Mouse (Mus musculus) midbrain, embryonic 14.5 days (tissue): ENCODE data around the gene Vmn1r86. TPM values are rescaled to one million over a fixed set of nuclear protein-coding genes. Genes with fewer than 3 reads are reported as not detected.

Experiments
- ATAC-seq: fragments of 200-750 bp; cut with Nextera tagmentation; 2 replicates; pipeline ENCODE4 v1.8.0; 2017; ENCODE audit warnings: moderate number of reproducible peaks, moderate library complexity; ENCODE audit not compliant: low FRiP score, low TSS enrichment
- DNase-seq: peaks from one replicate; pipeline ENCODE4 v3.0.0-alpha.2; 2015
- H3K27ac ChIP-seq: fragments of 300-500 bp; sonication (generic); replicated peaks from 2 replicates; pipeline ENCODE4 v1.5.1; 2014; ENCODE audit warnings: mild to moderate bottlenecking, low read depth, low read length, moderate library complexity
- H3K27me3 ChIP-seq: fragments of 300-500 bp; sonication (generic); 2 replicates; pipeline ENCODE4 v1.6.1; 2014; ENCODE audit warnings: low read length, control low read depth, mixed read lengths; ENCODE audit not compliant: control insufficient read depth, insufficient read depth
- H3K36me3 ChIP-seq: fragments of 300-500 bp; sonication (generic); 2 replicates; pipeline ENCODE4 v1.6.1; 2014; ENCODE audit warnings: low read length, control low read depth; ENCODE audit not compliant: control insufficient read depth, insufficient read depth
- H3K4me1 ChIP-seq: fragments of 300-500 bp; sonication (generic); 2 replicates; pipeline ENCODE4 v1.6.1; 2014; ENCODE audit warnings: mild to moderate bottlenecking, antibody characterized with exemption, low read length, control low read depth; ENCODE audit not compliant: control insufficient read depth, insufficient read depth
- H3K4me2 ChIP-seq: fragments of 300-500 bp; sonication (generic); 2 replicates; pipeline ENCODE4 v1.6.1; 2014; ENCODE audit warnings: mild to moderate bottlenecking, low read length, moderate library complexity
- H3K4me3 ChIP-seq: fragments of 300-500 bp; sonication (generic); replicated peaks from 2 replicates; pipeline ENCODE4 v1.5.1; 2014; ENCODE audit warnings: low read depth, low read length
- H3K9ac ChIP-seq: fragments of 300-500 bp; sonication (generic); replicated peaks from 2 replicates; pipeline ENCODE4 v1.6.1; 2014; ENCODE audit warnings: mild to moderate bottlenecking, low read length, moderate library complexity
- H3K9me3 ChIP-seq: fragments of 300-500 bp; sonication (generic); 2 replicates; pipeline ENCODE4 v1.6.1; 2016; ENCODE audit warnings: low read length, control low read depth, mixed read lengths; ENCODE audit not compliant: control insufficient read depth
- WGBS: fragments of 180-500 bp; shearing (Covaris S2); extraction: QIAGEN DNeasy Blood & Tissue Kit; methylation state at CpG from one replicate; pipeline ENCODE4 v1.1.7; 2014; 5-methylcytosine and 5-hydroxymethylcytosine counted together
- polyA plus RNA-seq: library from polyadenylated mRNA; unstranded; fragments of >200 nt; fragmentation: Nextera tagmentation; extraction: Ambion mirVana; gene quantifications from 2 replicates; pipeline ENCODE4 v1.2.1, GENCODE M21; 2014

The Vmn1r86 gene
- polyA plus RNA-seq, 1 experiment from 2014 or later, result not detected

DNA sequence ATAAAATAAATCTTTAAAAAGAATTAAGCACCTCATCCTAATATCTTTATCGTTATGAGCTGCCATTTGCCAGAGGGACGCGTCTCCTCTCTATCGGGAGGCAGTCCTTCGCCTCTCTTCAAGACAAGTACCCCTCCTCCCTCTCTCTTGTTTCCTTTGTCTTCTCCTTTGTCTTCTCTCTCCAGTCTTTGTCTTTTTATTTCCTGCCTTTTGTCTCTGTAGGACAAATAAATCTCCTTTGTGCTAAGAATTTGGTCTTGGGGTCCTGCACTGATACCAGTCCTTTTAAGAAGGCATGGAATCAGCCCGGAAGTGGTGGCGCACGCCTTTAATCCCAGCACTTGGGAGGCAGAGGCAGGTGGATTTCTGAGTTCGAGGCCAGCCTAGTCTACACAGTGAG is 60.2 kb downstream of the Vmn1r86 start:
- 86% methylated on average over 9 of the region's 9 CpGs for WGBS
- no peaks in the 10 kb centered on the region for H3K4me1 ChIP-seq
- H3K36me3 ChIP-seq, result no peaks in the 10 kb centered on the region
- no peak for DNase-seq
- H3K4me3 ChIP-seq, result no peak overlapping the region
- no peaks in the 10 kb centered on the region for H3K27me3 ChIP-seq
- H3K9ac ChIP-seq, result no peak overlapping the region
- no peak overlapping the region for H3K27ac ChIP-seq
- H3K9me3 ChIP-seq, result no peaks in the 10 kb centered on the region
- H3K4me2 ChIP-seq, result no peak overlapping the region
- no peak for ATAC-seq

GRCm38 (mm10) chr7:13056913-13057700 is 62.6 kb downstream of the Vmn1r86 start:
- Histone ChIP-seq H3K9ac (no peak overlapping the region), H3K4me1 (no peaks in the 10 kb centered on the region; the same call in 1 of the 2 replicates), H3K36me3 (no peaks in the 10 kb centered on the region), H3K9me3 (no peaks in the 10 kb centered on the region), H3K27me3 (no peaks in the 10 kb centered on the region), H3K27ac (no peak overlapping the region), H3K4me3 (no peak overlapping the region), H3K4me2 (no peak overlapping the region)
- 56% methylated on average over 8 of the region's 8 CpGs for WGBS
- ATAC-seq (no peak), DNase-seq (no peak)

DNA sequence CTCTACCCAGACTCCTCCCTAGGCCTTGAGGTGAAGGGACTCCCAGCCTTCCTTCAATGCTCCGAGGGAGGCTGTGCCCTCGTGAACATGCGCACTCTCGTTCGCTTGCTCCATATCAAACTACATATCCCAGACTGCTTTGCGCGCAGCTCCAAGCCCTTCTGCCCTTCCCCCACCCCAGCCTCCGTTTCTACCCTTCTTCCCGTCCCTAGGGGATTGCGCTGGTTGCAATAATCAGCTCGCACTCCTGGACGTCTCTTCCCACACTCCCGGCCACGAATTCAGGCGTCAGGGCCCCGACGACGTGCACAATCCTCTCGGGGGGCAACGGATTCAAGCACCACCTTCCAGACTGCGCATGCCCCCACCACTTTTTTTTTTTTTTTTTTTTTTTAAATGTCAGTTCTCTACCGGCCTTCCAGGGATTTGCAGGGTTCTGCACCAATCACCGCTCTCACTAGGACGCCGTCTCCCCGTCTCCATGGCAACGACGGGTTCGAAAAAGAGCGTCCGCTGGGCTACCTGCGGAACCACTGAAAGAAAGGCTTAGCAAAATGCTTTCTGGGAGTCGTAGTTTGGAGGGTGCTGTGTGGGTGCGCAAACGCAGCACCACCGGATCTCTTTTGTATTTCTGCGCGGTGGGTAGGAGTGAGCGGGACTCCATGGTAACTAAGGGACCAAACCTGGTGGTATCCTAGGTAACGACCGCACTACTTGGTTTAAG is 65.3 kb downstream of the Vmn1r86 start, which contains the start of gene Mzf1:
Gene Mzf1, minus strand, starts transcription at position 478 of the 724 bp plus-strand sequence.
- DNase-seq (peak; percentile 100), ATAC-seq (peak; percentile 95)
- no peaks in the 10 kb centered on the region; the same call in 1 of the 2 replicates for H3K4me1 ChIP-seq
- peak within 1 kb of the TSS; percentile 97 for H3K27ac ChIP-seq
- peak within 1 kb of the TSS; percentile 63; the same call in 1 of the 2 replicates for H3K9ac ChIP-seq
- H3K27me3 ChIP-seq, result no peaks in the 10 kb centered on the region
- H3K9me3 ChIP-seq, result no peaks in the 10 kb centered on the region
- peak within 1 kb of the TSS; percentile 61 for H3K4me2 ChIP-seq
- peak within 1 kb of the TSS; percentile 54 for H3K4me3 ChIP-seq
- WGBS, result under 1% methylated on average over 41 of the region's 41 CpGs
- H3K36me3 ChIP-seq, result no peaks in the 10 kb centered on the region

DNA sequence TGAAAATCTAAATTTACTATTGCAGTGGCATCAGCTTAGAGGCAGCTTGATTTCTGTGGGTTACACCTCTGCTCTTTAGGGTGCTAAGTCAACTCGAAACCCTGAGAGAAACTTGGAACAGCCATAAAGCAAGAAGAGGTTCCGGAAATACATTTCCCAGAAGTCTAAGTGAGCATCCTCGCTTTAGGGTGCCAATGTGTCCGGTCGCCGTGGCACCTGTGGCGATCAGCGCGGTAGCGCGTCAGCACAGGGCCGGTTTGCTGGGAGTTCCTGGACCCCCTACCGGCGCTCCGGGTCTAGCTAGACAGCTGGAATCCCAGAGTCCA is 65.8 kb downstream of the Vmn1r86 start:
- DNase-seq, result no peak

DNA sequence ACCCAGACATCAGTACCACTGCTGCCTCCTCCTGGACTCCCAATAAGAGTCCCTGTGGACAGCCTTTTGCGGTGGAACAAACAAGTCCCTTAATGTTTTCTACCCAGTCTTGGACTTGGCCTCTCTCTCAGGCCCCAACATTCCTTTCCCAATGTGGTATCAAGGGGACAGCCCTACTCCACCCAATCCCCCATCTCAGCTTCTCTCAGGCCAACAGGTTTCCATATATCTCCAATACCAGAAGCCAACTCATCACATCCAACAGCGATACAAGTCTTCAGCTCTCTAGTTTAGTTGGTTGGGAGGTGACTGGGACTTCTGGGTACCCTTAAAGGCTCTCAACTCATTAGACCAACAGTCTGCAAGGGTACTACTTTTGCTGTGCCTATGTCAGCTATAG is 66.2 kb downstream of the Vmn1r86 start:
- Histone ChIP-seq H3K4me3 (peak overlapping the region; percentile 54), H3K9me3 (no peaks in the 10 kb centered on the region), H3K4me1 (no peaks in the 10 kb centered on the region; the same call in 1 of the 2 replicates), H3K4me2 (peak overlapping the region; percentile 55), H3K27ac (peak overlapping the region; percentile 97), H3K36me3 (no peaks in the 10 kb centered on the region), H3K9ac (peak overlapping the region; percentile 63; the same call in 1 of the 2 replicates), H3K27me3 (no peaks in the 10 kb centered on the region)
- no peak for DNase-seq
- ATAC-seq, result no peak
- 90% methylated on average over 2 of the region's 2 CpGs for WGBS

More for the DNA sequence above, 65.8 kb downstream of the Vmn1r86 start:
- Histone ChIP-seq H3K4me3 (peak overlapping the region; percentile 54), H3K27me3 (no peaks in the 10 kb centered on the region), H3K9me3 (no peaks in the 10 kb centered on the region), H3K36me3 (no peaks in the 10 kb centered on the region), H3K4me1 (no peaks in the 10 kb centered on the region; the same call in 1 of the 2 replicates), H3K27ac (peak overlapping the region; percentile 97), H3K9ac (peak overlapping the region; percentile 63; the same call in 1 of the 2 replicates), H3K4me2 (peak overlapping the region; percentile 55)
- 2% methylated on average over 15 of the region's 15 CpGs for WGBS
- ATAC-seq, result no peak

GRCm38 (mm10) chr7:13053001-13053400 is 66.7 kb downstream of the Vmn1r86 start:
- H3K9ac ChIP-seq, result no peak overlapping the region
- DNase-seq (no peak), ATAC-seq (no peak)
- no peaks in the 10 kb centered on the region; the same call in 1 of the 2 replicates for H3K4me1 ChIP-seq
- H3K9me3 ChIP-seq, result no peaks in the 10 kb centered on the region
- H3K27me3 ChIP-seq, result no peaks in the 10 kb centered on the region
- no peak overlapping the region for H3K4me2 ChIP-seq
- H3K4me3 ChIP-seq, result no peak overlapping the region
- H3K36me3 ChIP-seq, result no peaks in the 10 kb centered on the region
- WGBS, result 90% methylated on average over 13 of the region's 13 CpGs
- H3K27ac ChIP-seq, result no peak overlapping the region

Other genes with a start within 250 kb of the Vmn1r86 start
- gene Zfp128, start 238.7 kb downstream of the Vmn1r86 start, polyA plus RNA-seq, result 8.6 and 9.0 TPM in 2 replicates
- gene Zscan22, start 222.1 kb downstream of the Vmn1r86 start, polyA plus RNA-seq, result 9.9 and 13.0 TPM in 2 replicates
- gene Rps5, start 197.6 kb downstream of the Vmn1r86 start, polyA plus RNA-seq, result 749 and 858 TPM in 2 replicates
- 0.64 and 0.66 TPM in 2 replicates for gene Rnf225, start 192.5 kb downstream of the Vmn1r86 start, polyA plus RNA-seq
- 12.0 and 14.4 TPM in 2 replicates for gene Zfp324, start 154.1 kb downstream of the Vmn1r86 start, polyA plus RNA-seq
- gene Zfp446, start 142.1 kb downstream of the Vmn1r86 start, polyA plus RNA-seq, result 8.7 and 8.9 TPM in 2 replicates
- 0.24 and 0.31 TPM in 2 replicates for gene Slc27a5, start 121.7 kb downstream of the Vmn1r86 start, polyA plus RNA-seq
- 293 and 309 TPM in 2 replicates for gene Trim28, start 120.8 kb downstream of the Vmn1r86 start, polyA plus RNA-seq
- gene Zbtb45, start 109.9 kb downstream of the Vmn1r86 start, polyA plus RNA-seq, result 42.4 and 42.5 TPM in 2 replicates
- gene Chmp2a, start 85.1 kb downstream of the Vmn1r86 start, polyA plus RNA-seq, result 188 and 205 TPM in 2 replicates
- 149 and 181 TPM in 2 replicates for gene Ube2m, start 81.6 kb downstream of the Vmn1r86 start, polyA plus RNA-seq
- 6.1 and 7.6 TPM in 2 replicates for gene Mzf1, start 65.2 kb downstream of the Vmn1r86 start, polyA plus RNA-seq
- 0.09 TPM in 1 of 2 replicates, not detected in the other for gene Vmn1r85, start 24.7 kb downstream of the Vmn1r86 start, polyA plus RNA-seq
- not detected in 2 replicates for gene Vmn1r87, start 20.2 kb upstream of the Vmn1r86 start, polyA plus RNA-seq
- gene Vmn1r88, start 39.7 kb upstream of the Vmn1r86 start, polyA plus RNA-seq, result not detected in 2 replicates
- gene Vmn1r89, start 93.1 kb upstream of the Vmn1r86 start, polyA plus RNA-seq, result not detected in 2 replicates
- 32.3 and 37.4 TPM in 2 replicates for gene Lig1, start 157.4 kb upstream of the Vmn1r86 start, polyA plus RNA-seq
- 5.4 and 7.0 TPM in 2 replicates for gene Zswim9, start 158.8 kb upstream of the Vmn1r86 start, polyA plus RNA-seq
- 0.51 and 1.5 TPM in 2 replicates for gene Pla2g4c, start 204.7 kb upstream of the Vmn1r86 start, polyA plus RNA-seq